Mouse (Mus musculus) lung, postnatal 0 days (tissue): ENCODE measurements at regions not wholly inside any gene's neighbourhood (a gene's known extent, or its start where the extent isn't known, plus 50 kb on each side); places are given as distances from the start of the nearest gene placed in this dataset.

ENCODE experiments used
- CTCF ChIP-seq: IDR thresholded peaks from 2 replicates; pipeline ENCODE4 v1.5.1; 2016; ENCODE audit warnings: antibody characterized with exemption, mild to moderate bottlenecking
- EP300 ChIP-seq: IDR thresholded peaks from 2 replicates; pipeline ENCODE4 v1.6.1; 2016; ENCODE audit warnings: antibody characterized with exemption, mild to moderate bottlenecking, control low read depth

DNA sequence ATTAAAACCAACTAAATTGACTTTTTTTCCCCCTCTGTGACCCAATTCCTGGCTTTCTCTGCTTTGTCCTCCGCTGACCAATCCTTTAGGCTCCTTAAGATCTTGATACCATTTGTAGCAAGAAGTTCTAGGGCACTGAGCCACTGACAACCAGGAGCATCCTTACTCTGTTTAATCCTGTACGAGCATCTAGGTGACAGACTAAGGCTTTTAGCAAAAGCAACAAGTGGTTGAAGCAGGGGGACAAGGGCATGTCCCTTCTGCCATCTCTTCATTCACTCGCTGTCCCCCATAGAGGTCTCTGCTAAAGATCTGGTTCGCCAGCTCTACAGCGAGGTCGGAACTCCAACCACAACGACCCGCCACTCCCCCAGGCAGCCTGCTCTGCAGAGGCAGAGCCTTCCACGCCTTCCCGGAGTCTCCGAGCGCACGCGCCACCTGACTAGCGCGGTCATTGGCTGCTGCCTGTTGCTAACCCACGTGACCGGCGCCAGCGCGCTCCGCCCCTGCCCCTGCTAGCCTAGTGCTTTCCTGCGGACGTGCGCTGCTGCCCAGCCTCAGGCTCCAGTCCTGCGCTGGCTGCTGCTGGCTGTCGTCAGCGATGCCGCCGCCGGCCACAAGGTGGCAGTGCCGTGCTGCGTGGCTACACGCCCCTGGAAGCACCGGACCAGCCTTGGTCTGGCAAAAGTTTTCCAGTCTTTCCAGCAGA lies 79.7 kb downstream of the Cd83 start:
- peak; percentile 100 for TF ChIP-seq CTCF
- no peak for TF ChIP-seq EP300
